Mouse (Mus musculus) G1E (cell line): ENCODE data around the gene Usp3.

Source experiments
- CTCF ChIP-seq: IDR thresholded peaks from 2 replicates; pipeline ENCODE4 v1.5.1; 2012; ENCODE audit warnings: low read depth, low read length, inconsistent platforms, mixed read lengths
- GATA1 ChIP-seq: IDR thresholded peaks from 2 replicates; pipeline ENCODE4 v1.6.1; 2012; ENCODE audit warnings: borderline replicate concordance, low read length, inconsistent platforms, mixed read lengths

DNA sequence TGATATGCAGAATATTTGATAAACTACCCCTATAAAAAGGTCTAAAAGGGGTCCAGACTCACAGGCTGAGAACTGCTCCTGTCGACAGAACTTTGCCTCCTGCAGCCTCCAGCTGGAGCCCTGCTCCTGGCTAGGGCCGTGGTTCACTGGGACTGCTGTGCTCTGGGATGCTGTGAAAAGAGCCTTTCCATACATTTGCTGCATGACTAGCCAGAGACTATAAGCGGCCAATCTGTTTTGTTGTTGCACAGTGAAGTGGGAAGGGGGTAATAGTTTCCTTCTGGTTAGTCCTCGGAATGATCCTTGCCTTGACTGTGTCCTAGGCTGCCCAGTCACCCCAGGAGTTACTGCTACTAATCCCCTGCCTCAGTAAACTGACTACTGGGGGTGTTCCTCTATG is 86.9 kb downstream of the Usp3 start:
- TF ChIP-seq CTCF = no peak
- no peak for TF ChIP-seq GATA1
